In the genomic region with DNA sequence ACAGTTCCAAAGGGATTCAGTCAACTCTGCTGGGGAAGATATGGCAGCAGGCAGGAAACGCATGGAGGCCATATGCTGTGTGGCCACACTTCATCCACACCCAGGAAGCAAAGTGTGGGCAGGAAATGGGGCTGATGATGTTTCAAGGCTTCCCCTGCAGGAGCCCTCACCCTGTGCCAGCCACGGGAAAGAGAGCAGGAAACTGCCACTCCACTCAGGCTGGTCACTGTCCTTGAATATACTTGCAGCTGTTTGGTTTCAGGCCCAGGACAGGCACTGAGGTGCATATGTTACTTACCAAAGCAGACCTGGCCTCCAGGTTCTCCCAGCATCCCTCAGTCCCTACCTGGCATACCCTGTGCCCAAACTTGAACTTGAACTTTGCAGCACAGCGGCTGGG, we compare ENCODE assay signal across 11 mouse cellular contexts. TPM values are rescaled to one million over a fixed set of nuclear protein-coding genes. Genes with fewer than 3 reads are reported as not detected.
DNase-seq lines count a peak whose midpoint lies in the region; ATAC-seq and TF ChIP-seq lines count a peak whose summit lies in the region.
"Had no signal": no experiment of that assay in that cellular context is flagged by ENCODE, and none has a peak within 500 bp of the region (broad histone marks: within the 10 kb centered on the region; RNA-seq: fewer than 3 reads in every experiment).

No protein-coding gene starts in this region.

- no peaks in the 10 kb centered on the region for H3K4me1 ChIP-seq in lung, embryonic 14.5 days (ENCODE audit: insufficient read depth)
- H3K4me1 ChIP-seq in liver, embryonic 16.5 days (ENCODE audit: control insufficient read depth, low read depth, low read length), result peaks cover 33% of the 10 kb centered on the region

- no peaks in the 10 kb centered on the region for H3K9me3 ChIP-seq in lung, embryonic 14.5 days (ENCODE audit: low read depth, low read length)
- H3K9me3 ChIP-seq in liver, embryonic 16.5 days (replicated peaks; ENCODE audit: control insufficient read depth, low read length), result no peaks in the 10 kb centered on the region

- WGBS in lung, embryonic 14.5 days, result 45% methylated on average over 3 of the region's 3 CpGs
- WGBS in liver, embryonic 16.5 days (ENCODE audit: insufficient replicate concordance), result 37% methylated on average over 3 of the region's 3 CpGs

- no peak overlapping the region for H3K9ac ChIP-seq in lung, embryonic 14.5 days
- peak overlapping the region; percentile 13; the same call in 1 of the 2 replicates for H3K9ac ChIP-seq in liver, embryonic 16.5 days (ENCODE audit: low read depth, low read length)

- H3K4me2 ChIP-seq in lung, embryonic 14.5 days, result 0 out of 2 replicates have a peak overlapping the region, but pooled peaks have one; percentile 11
- H3K4me2 ChIP-seq in liver, embryonic 16.5 days (ENCODE audit: low read depth, low read length), result peak overlapping the region; percentile 49

- no peaks in the 10 kb centered on the region for H3K36me3 ChIP-seq in lung, embryonic 14.5 days (ENCODE audit: insufficient read depth)
- no peaks in the 10 kb centered on the region for H3K36me3 ChIP-seq in liver, embryonic 16.5 days (ENCODE audit: control insufficient read depth, insufficient read depth)

- no peak overlapping the region for H3K27ac ChIP-seq in lung, embryonic 14.5 days (ENCODE audit: low read depth)
- H3K27ac ChIP-seq in liver, embryonic 16.5 days (ENCODE audit: low read length), result peak overlapping the region; percentile 31

- H3K4me3 ChIP-seq in lung, embryonic 14.5 days (ENCODE audit: low read depth, low read length), result no peak overlapping the region
- 0 out of 2 replicates have a peak overlapping the region, but pooled peaks have one; percentile 17 for H3K4me3 ChIP-seq in liver, embryonic 16.5 days (ENCODE audit: low read depth, low read length)

- 0 out of 2 replicates have a peak, but pooled peaks have one; percentile 9 for ATAC-seq in lung, embryonic 14.5 days (ENCODE audit: insufficient read depth)
- ATAC-seq in hematopoietic stem cell, adult 5-6 weeks (replicated peaks in 1 of 2; ENCODE audit: insufficient read depth in 1 of 2, low FRiP score in 2 of 2, low TSS enrichment in 1 of 2, low read depth in 1 of 2, poor library complexity in 2 of 2, severe bottlenecking in 2 of 2), result peak; percentile 18 to 54; a peak in 2 of 4 replicates
- ATAC-seq in liver, embryonic 16.5 days (ENCODE audit: low read depth), result no peak
- ATAC-seq: lung, postnatal 0 days had no signal

- DNase-seq in adrenal gland, adult 8-10 months, result peak; percentile 8
- DNase-seq in adrenal gland, postnatal 25 days, result no peak
- DNase-seq in lung, embryonic 14.5 days, result no peak
- DNase-seq in lung, postnatal 10 days, result no peak
- DNase-seq in cerebellum, postnatal 10 days, result no peak
- no peak for DNase-seq in left cerebral cortex, adult 8-10 months (ENCODE audit: low spot score in 2 of 2)
- DNase-seq: layer of hippocampus, postnatal 36 days had no signal

- TF ChIP-seq CTCF in lung, embryonic 14.5 days (IDR thresholded peaks at IDR 0.05; ENCODE audit: low read depth), result no peak

- H3K27me3 ChIP-seq in lung, embryonic 14.5 days (ENCODE audit: insufficient read depth, low read length), result peaks cover 9% of the 10 kb centered on the region; the same call in 1 of the 2 replicates
- H3K27me3 ChIP-seq in liver, embryonic 16.5 days (ENCODE audit: control insufficient read depth, insufficient read depth, low read depth, low read length), result no peaks in the 10 kb centered on the region

RNA-seq across cellular contexts. Expression of gene Fam169a, which starts 2.7 kb away (rescaled TPM):
- total RNA-seq in adrenal gland, adult 8-10 months (2022), result 10 to 100 TPM in 2 of 4 experiments, 1 to 10 TPM in 2; 2.4 to 15.4 (median 8.6) TPM
- total RNA-seq in adrenal gland, postnatal 25 days (2021), result 6.9 and 10.1 TPM in 2 replicates
- 2.9 and 3.7 TPM in 2 replicates for polyA plus RNA-seq in lung, embryonic 14.5 days (2014; fragmentation: Nextera tagmentation; extraction: Ambion mirVana)
- total RNA-seq in hematopoietic stem cell, adult 5-6 weeks (2017), result 3.7 and 6.4 TPM in 2 replicates
- polyA plus RNA-seq in liver, embryonic 16.5 days (2015; fragmentation: Nextera tagmentation; extraction: Ambion mirVana), result 0.58 and 0.83 TPM in 2 replicates
- 10 to 100 TPM; 44.6 to 52.0 (median 50.7) TPM for total RNA-seq in left cerebral cortex, adult 8-10 months (2022)

RNA-seq across cellular contexts. Expression of gene 1700029F12Rik, which starts 30.3 kb away (rescaled TPM):
- not detected for total RNA-seq in adrenal gland, adult 8-10 months (2022)
- total RNA-seq in adrenal gland, postnatal 25 days (2021), result not detected in 2 replicates
- polyA plus RNA-seq in lung, embryonic 14.5 days (2014; fragmentation: Nextera tagmentation; extraction: Ambion mirVana), result not detected in 2 replicates
- total RNA-seq in hematopoietic stem cell, adult 5-6 weeks (2017), result not detected in 2 replicates
- not detected in 2 replicates for polyA plus RNA-seq in liver, embryonic 16.5 days (2015; fragmentation: Nextera tagmentation; extraction: Ambion mirVana)
- not detected for total RNA-seq in left cerebral cortex, adult 8-10 months (2022)
- total RNA-seq: layer of hippocampus, postnatal 36 days had no signal
- polyA plus RNA-seq: heart, embryonic 16.5 days; lung, postnatal 0 days had no signal

RNA-seq across cellular contexts. Expression of gene Gm6169, which starts 34.6 kb away (rescaled TPM):
- total RNA-seq in adrenal gland, adult 8-10 months (2022), result 10 to 100 TPM in 1 of 4 experiments, 1 to 10 TPM in 2, not detected in 1; 1.5 to 11.2 (median 7.5) TPM
- 23.3 and 33.2 TPM in 2 replicates for total RNA-seq in adrenal gland, postnatal 25 days (2021)
- 3.1 and 4.6 TPM in 2 replicates for polyA plus RNA-seq in lung, embryonic 14.5 days (2014; fragmentation: Nextera tagmentation; extraction: Ambion mirVana)
- 1.9 and 2.4 TPM in 2 replicates for total RNA-seq in hematopoietic stem cell, adult 5-6 weeks (2017)
- polyA plus RNA-seq in liver, embryonic 16.5 days (2015; fragmentation: Nextera tagmentation; extraction: Ambion mirVana), result 0.36 and 0.45 TPM in 2 replicates
- 1 to 10 TPM in 2 of 4 experiments, not detected in 2; 1.2 to 3.0 TPM for total RNA-seq in left cerebral cortex, adult 8-10 months (2022)
